Mouse (Mus musculus): ENCODE measurements around the gene Plce1.

- TF ChIP-seq GATA1 (IDR thresholded peaks at IDR 0.05; ENCODE audit: low read length) (no peak), TAL1 (IDR thresholded peaks at IDR 0.05; ENCODE audit: low read length) (no peak)
These were observed 48.9 kb upstream of the Plce1 start for GRCm38 (mm10) chr19:38432021-38432420.
